Mouse (Mus musculus) midbrain, postnatal 0 days (tissue): ENCODE results near the gene Ergic1. TPM values are rescaled to one million over a fixed set of nuclear protein-coding genes. Genes with fewer than 3 reads are reported as not detected.

Source experiments
- ATAC-seq: fragments of 200-750 bp; cut with Nextera tagmentation; 2 replicates; pipeline ENCODE4 v1.8.0; 2017; ENCODE audit warnings: moderate number of reproducible peaks, mild to moderate bottlenecking, moderate TSS enrichment, moderate library complexity; ENCODE audit not compliant: low FRiP score
- DNase-seq: peaks from one replicate; pipeline ENCODE4 v3.0.0-alpha.2; 2015; ENCODE audit warnings: low spot score
- H3K27ac ChIP-seq: fragments of 300-500 bp; sonication (generic); 2 replicates; pipeline ENCODE4 v1.5.1; 2014; ENCODE audit warnings: low read depth, mild to moderate bottlenecking, low read length, mixed read lengths
- H3K27me3 ChIP-seq: fragments of 300-500 bp; sonication (generic); 2 replicates; pipeline ENCODE4 v1.6.1; 2014; ENCODE audit warnings: low read length, control low read depth, mixed read lengths; ENCODE audit not compliant: insufficient read depth
- H3K36me3 ChIP-seq: fragments of 300-500 bp; sonication (generic); 2 replicates; pipeline ENCODE4 v1.6.1; 2014; ENCODE audit warnings: low read length, control low read depth, mixed read lengths; ENCODE audit not compliant: insufficient read depth
- H3K4me1 ChIP-seq: fragments of 300-500 bp; sonication (generic); 2 replicates; pipeline ENCODE4 v1.6.1; 2014; ENCODE audit warnings: mild to moderate bottlenecking, control low read depth, antibody characterized with exemption, low read length, mixed read lengths; ENCODE audit not compliant: insufficient read depth
- H3K4me2 ChIP-seq: fragments of 300-500 bp; sonication (generic); 2 replicates; pipeline ENCODE4 v1.6.1; 2014; ENCODE audit warnings: low read depth, mild to moderate bottlenecking, low read length, mixed read lengths; ENCODE audit not compliant: poor library complexity, severe bottlenecking
- H3K4me3 ChIP-seq: fragments of 300-500 bp; sonication (generic); 2 replicates; pipeline ENCODE4 v1.5.1; 2014; ENCODE audit warnings: low read depth, mild to moderate bottlenecking, low read length, moderate library complexity
- H3K9ac ChIP-seq: fragments of 300-500 bp; sonication (generic); replicated peaks from 2 replicates; pipeline ENCODE4 v1.6.1; 2014; ENCODE audit warnings: mild to moderate bottlenecking, low read length, moderate library complexity, mixed read lengths; ENCODE audit not compliant: poor library complexity, severe bottlenecking
- H3K9me3 ChIP-seq: fragments of 300-500 bp; sonication (generic); 2 replicates; pipeline ENCODE4 v1.6.1; 2016; ENCODE audit warnings: low read length, control low read depth
- CTCF ChIP-seq: IDR thresholded peaks from 2 replicates; pipeline ENCODE4 v1.5.1; 2016; ENCODE audit warnings: antibody characterized with exemption, mild to moderate bottlenecking
- WGBS: fragments of 180-500 bp; shearing (Covaris S2); extraction: QIAGEN DNeasy Blood & Tissue Kit; methylation state at CpG from one replicate; pipeline ENCODE4 v1.1.7; 2014; 5-methylcytosine and 5-hydroxymethylcytosine counted together
- polyA plus RNA-seq: library from polyadenylated mRNA; unstranded; fragments of >200 nt; fragmentation: Nextera tagmentation; extraction: Ambion mirVana; gene quantifications from 2 replicates; pipeline ENCODE4 v1.2.1, GENCODE M21; 2015
- total RNA-seq: library from RNA; depleted of rRNA; stranded (reverse); fragments of >200 nt; gene quantifications from 2 replicates; pipeline ENCODE4 v1.2.3, GENCODE M21; 2014; rRNA removed

Gene Ergic1
- total RNA-seq: 202 and 216 TPM in 2 replicates
- 99.6 and 103 TPM in 2 replicates for polyA plus RNA-seq

GRCm38 (mm10) chr17:26561290-26561640 is at the start of gene Ergic1:
Ergic1 (plus strand) TSS chr17:26561489.
- no peaks in the 10 kb centered on the region for H3K9me3 ChIP-seq
- DNase-seq (peak; percentile 94), ATAC-seq (peak; percentile 93)
- peak within 1 kb of the TSS; percentile 84 for H3K4me2 ChIP-seq
- WGBS: under 1% methylated on average over 24 of the region's 36 CpGs
- H3K36me3 ChIP-seq: peaks cover 10% of the 10 kb centered on the region
- peak within 1 kb of the TSS; percentile 65 for H3K4me3 ChIP-seq
- H3K9ac ChIP-seq: peak within 1 kb of the TSS; percentile 86
- peak within 1 kb of the TSS; percentile 74 for H3K27ac ChIP-seq
- H3K27me3 ChIP-seq: no peaks in the 10 kb centered on the region
- H3K4me1 ChIP-seq: peaks cover 13% of the 10 kb centered on the region
- TF ChIP-seq CTCF: no peak

- no peaks in the 10 kb centered on the region for H3K4me1 ChIP-seq
Observed at GRCm38 (mm10) chr17:26511816-26512774, 49.2 kb upstream of the Ergic1 start.

GRCm38 (mm10) chr17:26512961-26513360 is 48.3 kb upstream of the Ergic1 start:
- H3K36me3 ChIP-seq: no peaks in the 10 kb centered on the region
- H3K4me1 ChIP-seq: no peaks in the 10 kb centered on the region
- ATAC-seq (no peak), DNase-seq (no peak)
- no peak overlapping the region for H3K4me2 ChIP-seq
- no peak overlapping the region for H3K4me3 ChIP-seq
- no peaks in the 10 kb centered on the region for H3K27me3 ChIP-seq
- no peak overlapping the region for H3K9ac ChIP-seq
- no peak overlapping the region for H3K27ac ChIP-seq
- 74% methylated on average over 7 of the region's 7 CpGs for WGBS
- TF ChIP-seq CTCF: no peak
- no peaks in the 10 kb centered on the region for H3K9me3 ChIP-seq

More at GRCm38 (mm10) chr17:26511816-26512774, 49.2 kb upstream of the Ergic1 start:
- ATAC-seq (no peak), DNase-seq (no peak)
- Histone ChIP-seq H3K4me3 (no peak overlapping the region), H3K9me3 (no peaks in the 10 kb centered on the region), H3K4me2 (no peak overlapping the region), H3K27ac (no peak overlapping the region), H3K36me3 (no peaks in the 10 kb centered on the region), H3K27me3 (no peaks in the 10 kb centered on the region), H3K9ac (no peak overlapping the region)
- WGBS: 69% methylated on average over 7 of the region's 7 CpGs
- TF ChIP-seq CTCF: no peak

DNA sequence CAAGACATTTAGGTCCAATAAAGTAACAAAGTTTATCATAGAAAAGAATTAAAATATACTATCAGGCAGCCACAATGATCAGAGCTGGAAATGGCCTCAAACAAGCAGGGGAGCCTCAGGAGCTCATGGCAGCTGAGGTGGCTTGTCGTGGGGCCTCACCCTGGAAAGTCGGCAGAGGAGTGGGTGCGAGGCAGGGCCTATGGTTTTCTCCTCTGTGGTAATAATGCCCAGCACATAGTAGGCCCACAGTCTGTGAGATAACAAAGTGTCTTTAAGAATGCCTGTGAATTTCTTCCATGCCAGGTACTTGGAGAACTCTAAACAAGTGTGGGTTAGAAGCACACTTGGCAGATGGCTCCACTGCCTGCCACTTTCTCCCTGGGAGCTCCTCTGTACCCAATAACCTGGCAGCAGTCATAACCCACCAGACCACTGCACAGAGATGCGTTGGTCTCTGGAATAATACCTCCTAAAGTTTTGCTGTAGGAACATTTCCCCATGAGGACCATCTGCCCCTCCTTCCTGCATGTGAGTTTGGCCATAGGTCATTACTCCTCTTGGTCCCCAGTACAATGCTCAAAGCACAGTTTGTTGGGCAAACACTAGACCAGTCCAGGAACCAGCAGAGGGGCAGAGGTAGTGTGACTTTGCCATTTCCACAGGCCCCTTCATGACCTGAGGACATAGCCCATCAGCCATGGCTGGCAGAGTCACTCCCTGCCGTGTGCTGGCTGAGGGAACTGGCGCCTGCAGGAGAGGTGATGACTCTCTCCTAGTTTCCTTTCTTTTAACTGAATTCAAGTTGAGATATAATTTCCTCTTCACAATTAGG is 47.6 kb upstream of the Ergic1 start:
- no peak overlapping the region for H3K4me3 ChIP-seq
- ATAC-seq (no peak), DNase-seq (no peak)
- TF ChIP-seq CTCF: no peak
- H3K9me3 ChIP-seq: no peaks in the 10 kb centered on the region
- no peak overlapping the region for H3K27ac ChIP-seq
- no peak overlapping the region for H3K4me2 ChIP-seq
- no peak overlapping the region for H3K9ac ChIP-seq
- no peaks in the 10 kb centered on the region for H3K27me3 ChIP-seq
- H3K4me1 ChIP-seq: no peaks in the 10 kb centered on the region
- no peaks in the 10 kb centered on the region for H3K36me3 ChIP-seq
- 83% methylated on average over 6 of the region's 6 CpGs for WGBS

DNA sequence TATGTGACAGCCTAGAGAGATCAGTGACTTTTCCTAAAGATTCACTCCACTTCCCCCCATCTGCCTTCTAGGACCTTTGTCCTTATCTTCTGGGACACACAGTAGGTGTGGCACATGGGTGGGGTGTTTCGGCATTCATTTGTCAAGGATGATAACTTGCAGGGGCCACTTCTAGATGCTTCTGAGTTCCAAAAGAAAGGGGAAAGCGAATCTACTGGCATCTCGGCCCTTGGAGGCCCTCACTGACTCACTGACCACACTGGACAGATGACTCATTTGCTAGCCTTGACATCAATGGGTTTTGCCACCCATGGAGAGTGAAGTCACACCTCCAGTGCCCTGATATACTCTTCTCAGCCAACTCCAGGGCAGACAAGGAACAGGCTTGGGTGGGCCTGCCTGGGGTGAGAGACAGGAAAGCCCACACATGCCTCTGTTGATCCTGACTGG is 46.7 kb upstream of the Ergic1 start:
- no peaks in the 10 kb centered on the region for H3K4me1 ChIP-seq
- DNase-seq: no peak
- 86% methylated on average over 3 of the region's 3 CpGs for WGBS

More for the DNA sequence above, 46.7 kb upstream of the Ergic1 start:
- ATAC-seq: no peak
- Histone ChIP-seq H3K27ac (no peak overlapping the region), H3K4me2 (no peak overlapping the region), H3K36me3 (no peaks in the 10 kb centered on the region), H3K9me3 (no peaks in the 10 kb centered on the region), H3K4me3 (no peak overlapping the region), H3K9ac (no peak overlapping the region), H3K27me3 (no peaks in the 10 kb centered on the region)
- TF ChIP-seq CTCF: no peak
